Mouse (Mus musculus) lung, postnatal 36 days (tissue): ENCODE measurements around the gene Ppp6r1.
"Not testable (repeated sequence)": the region's sequence is repeated elsewhere in the genome, so short reads cannot be mapped to it uniquely, and the experiment has no call there.

ENCODE experiments used
- DNase-seq: peaks from one replicate; pipeline ENCODE4 v3.0.0; 2022; ENCODE audit warnings: mixed read lengths

The Ppp6r1 gene

GRCm38 (mm10) chr7:4612386-4612785 is 46.4 kb downstream of the Ppp6r1 start:
- no peak for DNase-seq

- DNase-seq = no peak
Observed at GRCm38 (mm10) chr7:4611921-4612341, 46.9 kb downstream of the Ppp6r1 start.

GRCm38 (mm10) chr7:4611511-4611910 is 47.3 kb downstream of the Ppp6r1 start:
- no peak for DNase-seq

GRCm38 (mm10) chr7:4608002-4608401 is 50.8 kb downstream of the Ppp6r1 start:
- no peak for DNase-seq

GRCm38 (mm10) chr7:4603873-4604272 is 54.9 kb downstream of the Ppp6r1 start, which contains the start of gene Ptprh:
Gene Ptprh (minus strand): TSS chr7:4604041.
- no peak for DNase-seq

- DNase-seq = no peak
Observed at GRCm38 (mm10) chr7:4602969-4603368, 55.9 kb downstream of the Ppp6r1 start.

GRCm38 (mm10) chr7:4597046-4597445 is 61.8 kb downstream of the Ppp6r1 start:
- not testable (repeated sequence) for DNase-seq
